ENCODE assay signal across 9 mouse cellular contexts in the genomic region with DNA sequence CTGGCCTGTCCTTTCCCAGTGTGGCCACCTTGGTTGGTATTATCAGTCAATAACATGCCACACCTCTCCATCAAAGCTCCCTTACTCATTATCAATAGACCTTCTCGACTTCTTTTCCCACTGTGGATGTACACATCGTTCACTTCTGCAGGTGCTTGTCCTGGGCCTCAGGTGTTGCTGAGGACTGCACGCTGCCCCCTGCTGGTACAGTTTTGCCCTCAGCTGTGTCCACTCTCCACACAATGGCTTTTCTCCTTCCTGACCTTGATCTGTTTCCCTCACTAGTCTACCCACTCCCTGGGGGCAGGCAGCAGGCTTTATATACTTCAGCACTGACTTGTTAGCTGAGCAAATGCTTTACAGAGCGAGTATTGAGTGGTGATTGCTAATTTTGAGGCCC. TPM values are rescaled to one million over a fixed set of nuclear protein-coding genes. Genes with fewer than 3 reads are reported as not detected.
DNase-seq lines count a peak whose midpoint lies in the region; TF ChIP-seq lines count a peak whose summit lies in the region.
"Had no signal": no experiment of that assay in that cellular context is flagged by ENCODE, and none has a peak within 500 bp of the region (broad histone marks: within the 10 kb centered on the region; RNA-seq: fewer than 3 reads in every experiment).

No protein-coding gene starts in this region.

- DNase-seq in layer of hippocampus, adult 2 months (ENCODE audit: low spot score in 2 of 2), result no peak
- no peak for DNase-seq in layer of hippocampus, adult 9-10 months (ENCODE audit: low spot score)
- peak; percentile 46 for DNase-seq in adrenal gland, postnatal 25 days
- DNase-seq in kidney, postnatal 36 days, result peak; percentile 46 to 85
- peak; percentile 29 to 77 for DNase-seq in spleen, postnatal 4 days (ENCODE audit: low spot score in 2 of 2)
- DNase-seq in cerebellum, postnatal 36 days, result no peak
- no peak for DNase-seq in frontal cortex, postnatal 36 days (ENCODE audit: low spot score in 2 of 2)
- DNase-seq: layer of hippocampus, adult 9-11 months had no signal

- no peak overlapping the region for H3K4me3 ChIP-seq in layer of hippocampus, adult 2 months
- H3K4me3 ChIP-seq: forebrain, embryonic 13.5 days had no signal

- peak; percentile 64 for TF ChIP-seq CTCF in layer of hippocampus, adult 2 months (conservative IDR thresholded peaks at IDR 0.05)

- no peak overlapping the region for H3K27ac ChIP-seq in layer of hippocampus, adult 2 months
- H3K27ac ChIP-seq: forebrain, embryonic 13.5 days had no signal

RNA-seq across cellular contexts. Expression of gene H2-Aa, which starts 1.8 kb away (rescaled TPM):
- 1 to 10 TPM in 1 of 2 experiments, under 1 TPM in 1; 0.66 to 1.2 TPM for total RNA-seq in layer of hippocampus, adult 2 months (2021)
- 14.2 and 19.2 TPM in 2 replicates for total RNA-seq in adrenal gland, postnatal 25 days (2021)

RNA-seq across cellular contexts. Expression of gene H2-Eb1, which starts 19.8 kb away (rescaled TPM):
- 1 to 10 TPM; 1.0 to 1.3 TPM for total RNA-seq in layer of hippocampus, adult 2 months (2021)
- total RNA-seq in adrenal gland, postnatal 25 days (2021), result 14.0 and 18.1 TPM in 2 replicates

RNA-seq across cellular contexts. Expression of gene H2-Ab1, which starts 28.4 kb away (rescaled TPM):
- 1 to 10 TPM; 1.7 to 1.8 TPM for total RNA-seq in layer of hippocampus, adult 2 months (2021)
- 15.5 and 17.0 TPM in 2 replicates for total RNA-seq in adrenal gland, postnatal 25 days (2021)

RNA-seq across cellular contexts. Expression of gene H2-Eb2, which starts 39.6 kb away (rescaled TPM):
- not detected for total RNA-seq in layer of hippocampus, adult 2 months (2021)
- total RNA-seq in adrenal gland, postnatal 25 days (2021), result not detected in 2 replicates

RNA-seq across cellular contexts. Expression of gene H2-Ob, which starts 47.1 kb away (rescaled TPM):
- total RNA-seq in layer of hippocampus, adult 2 months (2021), result under 1 TPM in 1 of 2 experiments, not detected in 1; 0.17 TPM
- 0.43 TPM in 1 of 2 replicates, not detected in the other for total RNA-seq in adrenal gland, postnatal 25 days (2021)

Comparison
In these comparisons a context has a peak if more than half of its experiments do, and no peak if none do; other contexts are left out.
1. DNase-seq: peak in adrenal gland, postnatal 25 days (single experiment), kidney, postnatal 36 days (2 of 2) and spleen, postnatal 4 days (2 of 2); none in layer of hippocampus, adult 2 months (0 of 2), layer of hippocampus, adult 9-10 months (single experiment), cerebellum, postnatal 36 days (0 of 2) and frontal cortex, postnatal 36 days (0 of 2).